In genomic region chr1:162216656-162217055, GRCm38 (mm10) we compare ENCODE assay signal across 9 mouse cellular contexts.
DNase-seq lines count a peak whose midpoint lies in the region; ATAC-seq lines count a peak whose summit lies in the region.
"Had no signal": no experiment of that assay in that cellular context is flagged by ENCODE, and none has a peak within 500 bp of the region (broad histone marks: within the 10 kb centered on the region; RNA-seq: fewer than 3 reads in every experiment).

No protein-coding gene starts in this region.

- DNase-seq in kidney, adult 8-10 months, result no peak
- peak; percentile 81 for DNase-seq in embryo, embryonic 10 days (ENCODE audit: low spot score)
- DNase-seq in mesoderm, embryonic 11.5 days (ENCODE audit: low read depth, low spot score), result peak; percentile 88
- DNase-seq in adrenal gland, postnatal 10 days, result no peak
- DNase-seq in cerebellum, postnatal 25 days, result no peak
- DNase-seq: layer of hippocampus, postnatal 36 days had no signal

- H3K4me1 ChIP-seq in kidney, embryonic 15.5 days, result peaks cover 28% of the 10 kb centered on the region
- peaks cover 34% of the 10 kb centered on the region for H3K4me1 ChIP-seq in heart, embryonic 13.5 days

- WGBS in kidney, embryonic 15.5 days, result 7% methylated on average over 4 of the region's 4 CpGs
- WGBS in heart, embryonic 13.5 days, result 40% methylated on average over 4 of the region's 4 CpGs

- H3K4me2 ChIP-seq in kidney, embryonic 15.5 days, result peak overlapping the region; percentile 25; the same call in 1 of the 2 replicates
- peak overlapping the region; percentile 34 for H3K4me2 ChIP-seq in heart, embryonic 13.5 days

- H3K36me3 ChIP-seq in kidney, embryonic 15.5 days, result no peaks in the 10 kb centered on the region
- no peaks in the 10 kb centered on the region for H3K36me3 ChIP-seq in heart, embryonic 13.5 days

- H3K4me3 ChIP-seq in kidney, embryonic 15.5 days (replicated peaks), result no peak overlapping the region
- no peak overlapping the region for H3K4me3 ChIP-seq in heart, embryonic 13.5 days

- H3K9ac ChIP-seq in kidney, embryonic 15.5 days, result no peak overlapping the region
- H3K9ac ChIP-seq in heart, embryonic 13.5 days, result peak overlapping the region; percentile 33; the same call in 1 of the 2 replicates

- H3K27me3 ChIP-seq in kidney, embryonic 15.5 days, result no peaks in the 10 kb centered on the region
- no peaks in the 10 kb centered on the region for H3K27me3 ChIP-seq in heart, embryonic 13.5 days (replicated peaks)

- H3K9me3 ChIP-seq in kidney, embryonic 15.5 days (replicated peaks), result no peaks in the 10 kb centered on the region
- no peaks in the 10 kb centered on the region for H3K9me3 ChIP-seq in heart, embryonic 13.5 days

- peak; percentile 76 for ATAC-seq in kidney, embryonic 15.5 days (replicated peaks; ENCODE audit: low FRiP score)
- ATAC-seq in heart, embryonic 13.5 days (ENCODE audit: extremely low read depth, insufficient number of reproducible peaks, low FRiP score, low TSS enrichment), result peak; percentile 53; the same call in 1 of the 2 replicates
- no peak for ATAC-seq in cerebellum, adult (ENCODE audit: insufficient number of reproducible peaks, low FRiP score, low TSS enrichment)

- H3K27ac ChIP-seq in kidney, embryonic 15.5 days, result peak overlapping the region; percentile 88
- H3K27ac ChIP-seq in heart, embryonic 13.5 days (replicated peaks), result peak overlapping the region; percentile 96

Comparison
In these comparisons a context has a peak if more than half of its experiments do, and no peak if none do; other contexts are left out.
1. DNase-seq: peak in embryo, embryonic 10 days (single experiment) and mesoderm, embryonic 11.5 days (single experiment); none in kidney, adult 8-10 months (0 of 2), adrenal gland, postnatal 10 days (single experiment) and cerebellum, postnatal 25 days (0 of 2).